Mouse (Mus musculus) liver, embryonic 12.5 days (tissue): ENCODE data around the gene Hrh2. TPM values are rescaled to one million over a fixed set of nuclear protein-coding genes. Genes with fewer than 3 reads are reported as not detected.

ENCODE experiments used
- ATAC-seq: fragments of 200-750 bp; cut with Nextera tagmentation; 2 replicates; pipeline ENCODE4 v1.8.0; 2017; ENCODE audit warnings: moderate number of reproducible peaks, mild to moderate bottlenecking, moderate library complexity
- H3K27ac ChIP-seq: fragments of 300-500 bp; sonication (generic); 2 replicates; pipeline ENCODE4 v1.5.1; 2016; ENCODE audit warnings: mild to moderate bottlenecking
- H3K27me3 ChIP-seq: fragments of 300-500 bp; sonication (generic); replicated peaks from 2 replicates; pipeline ENCODE4 v1.6.1; 2016; ENCODE audit warnings: mild to moderate bottlenecking, moderate library complexity
- H3K36me3 ChIP-seq: fragments of 300-500 bp; sonication (generic); 2 replicates; pipeline ENCODE4 v1.6.1; 2016; ENCODE audit warnings: mild to moderate bottlenecking, moderate library complexity
- H3K4me1 ChIP-seq: fragments of 300-500 bp; sonication (generic); 2 replicates; pipeline ENCODE4 v1.6.1; 2016
- H3K4me2 ChIP-seq: fragments of 300-500 bp; sonication (generic); 2 replicates; pipeline ENCODE4 v1.6.1; 2016; ENCODE audit warnings: mild to moderate bottlenecking, moderate library complexity
- H3K4me3 ChIP-seq: fragments of 300-500 bp; sonication (generic); 2 replicates; pipeline ENCODE4 v1.5.1; 2016; ENCODE audit warnings: mild to moderate bottlenecking, moderate library complexity
- H3K9ac ChIP-seq: fragments of 300-500 bp; sonication (generic); 2 replicates; pipeline ENCODE4 v1.6.1; 2016; ENCODE audit warnings: mild to moderate bottlenecking, moderate library complexity
- H3K9me3 ChIP-seq: fragments of 300-500 bp; sonication (generic); replicated peaks from 2 replicates; pipeline ENCODE4 v1.6.1; 2016; ENCODE audit warnings: mild to moderate bottlenecking, moderate library complexity
- WGBS: fragments of 180-500 bp; shearing (Covaris S2); methylation state at CpG from one replicate; pipeline ENCODE4 v1.1.7; 2016; ENCODE audit not compliant: insufficient replicate concordance; 5-methylcytosine and 5-hydroxymethylcytosine counted together
- polyA plus RNA-seq: library from polyadenylated mRNA; unstranded; fragments of >200 nt; fragmentation: Nextera tagmentation; extraction: Ambion mirVana; gene quantifications from 2 replicates; pipeline ENCODE4 v1.2.1, GENCODE M21; 2016

Gene Hrh2
- polyA plus RNA-seq, 1 experiment from 2014 or later, result 0.08 TPM

GRCm38 (mm10) chr13:54281623-54282022 is 89.7 kb downstream of the Hrh2 start:
- no peak overlapping the region for H3K9ac ChIP-seq
- H3K4me1 ChIP-seq, result no peaks in the 10 kb centered on the region
- no peak overlapping the region for H3K27ac ChIP-seq
- H3K27me3 ChIP-seq, result peaks cover 31% of the 10 kb centered on the region
- H3K36me3 ChIP-seq, result no peaks in the 10 kb centered on the region
- H3K9me3 ChIP-seq, result no peaks in the 10 kb centered on the region
- H3K4me2 ChIP-seq, result no peak overlapping the region
- H3K4me3 ChIP-seq, result no peak overlapping the region
- no peak for ATAC-seq
- WGBS, result 30% methylated on average over 8 of the region's 8 CpGs

GRCm38 (mm10) chr13:54282149-54282860 is 90.4 kb downstream of the Hrh2 start:
- no peak overlapping the region for H3K9ac ChIP-seq
- no peak overlapping the region for H3K4me3 ChIP-seq
- WGBS, result 16% methylated on average over 17 of the region's 17 CpGs

GRCm38 (mm10) chr13:54282861-54283206 is 90.9 kb downstream of the Hrh2 start:
- Histone ChIP-seq H3K36me3 (no peaks in the 10 kb centered on the region), H3K4me2 (peak overlapping the region; percentile 33; the same call in 1 of the 2 replicates), H3K27ac (no peak overlapping the region), H3K9ac (no peak overlapping the region), H3K4me1 (no peaks in the 10 kb centered on the region), H3K4me3 (no peak overlapping the region), H3K9me3 (no peaks in the 10 kb centered on the region), H3K27me3 (peaks cover 31% of the 10 kb centered on the region)
- WGBS, result 10% methylated on average over 10 of the region's 10 CpGs
- no peak for ATAC-seq

More at GRCm38 (mm10) chr13:54282149-54282860, 90.4 kb downstream of the Hrh2 start:
- ATAC-seq, result no peak
- H3K27me3 ChIP-seq, result peaks cover 31% of the 10 kb centered on the region
- peak overlapping the region; percentile 33; the same call in 1 of the 2 replicates for H3K4me2 ChIP-seq
- no peaks in the 10 kb centered on the region for H3K4me1 ChIP-seq
- no peaks in the 10 kb centered on the region for H3K36me3 ChIP-seq
- no peak overlapping the region for H3K27ac ChIP-seq
- no peaks in the 10 kb centered on the region for H3K9me3 ChIP-seq

Other genes with a start within 250 kb of the Hrh2 start
- not detected in 2 replicates for gene Drd1, start 136.4 kb upstream of the Hrh2 start, polyA plus RNA-seq
- gene Sfxn1, start 120.3 kb upstream of the Hrh2 start, polyA plus RNA-seq, result 87.9 and 89.1 TPM in 2 replicates
- gene Cplx2, start 179.2 kb downstream of the Hrh2 start, polyA plus RNA-seq, result 0.45 and 0.52 TPM in 2 replicates